Mouse (Mus musculus) embryonic facial prominence, embryonic 11.5 days (tissue): ENCODE results near the gene Krtap10-4. TPM values are rescaled to one million over a fixed set of nuclear protein-coding genes. Genes with fewer than 3 reads are reported as not detected.

Experiments
- ATAC-seq: fragments of 200-750 bp; cut with Nextera tagmentation; replicated peaks from 2 replicates; pipeline ENCODE4 v1.8.0; 2017; ENCODE audit warnings: low read depth; ENCODE audit not compliant: insufficient number of reproducible peaks, low FRiP score, low TSS enrichment
- DNase-seq: peaks from one replicate; pipeline ENCODE4 v3.0.0-alpha.2; 2015; ENCODE audit warnings: low spot score
- H3K27ac ChIP-seq: fragments of 300-500 bp; sonication (generic); replicated peaks from 2 replicates; pipeline ENCODE4 v1.5.1; 2014; ENCODE audit warnings: mild to moderate bottlenecking, low read depth, low read length, control low read depth
- H3K27me3 ChIP-seq: fragments of 300-500 bp; sonication (generic); 2 replicates; pipeline ENCODE4 v1.6.1; 2014; ENCODE audit warnings: mild to moderate bottlenecking, low read length, moderate library complexity, mixed read lengths; ENCODE audit not compliant: control insufficient read depth, insufficient read depth
- H3K36me3 ChIP-seq: fragments of 300-500 bp; sonication (generic); replicated peaks from 2 replicates; pipeline ENCODE4 v1.6.1; 2014; ENCODE audit warnings: low read depth, mild to moderate bottlenecking, low read length, moderate library complexity, mixed read lengths; ENCODE audit not compliant: control insufficient read depth, insufficient read depth
- H3K4me1 ChIP-seq: fragments of 300-500 bp; sonication (generic); 2 replicates; pipeline ENCODE4 v1.6.1; 2014; ENCODE audit warnings: low read length, mixed read lengths; ENCODE audit not compliant: control insufficient read depth, insufficient read depth
- H3K4me2 ChIP-seq: fragments of 300-500 bp; sonication (generic); 2 replicates; pipeline ENCODE4 v1.6.1; 2014; ENCODE audit warnings: low read depth, mild to moderate bottlenecking, control low read depth, low read length, moderate library complexity
- H3K4me3 ChIP-seq: fragments of 300-500 bp; sonication (generic); 2 replicates; pipeline ENCODE4 v1.5.1; 2014; ENCODE audit warnings: low read depth, low read length, control low read depth
- H3K9ac ChIP-seq: fragments of 300-500 bp; sonication (generic); replicated peaks from 2 replicates; pipeline ENCODE4 v1.6.1; 2014; ENCODE audit warnings: mild to moderate bottlenecking, control low read depth, low read length
- H3K9me3 ChIP-seq: fragments of 300-500 bp; sonication (generic); replicated peaks from 2 replicates; pipeline ENCODE4 v1.6.1; 2016; ENCODE audit warnings: mild to moderate bottlenecking, low read length, inconsistent platforms, mixed read lengths; ENCODE audit not compliant: control insufficient read depth
- WGBS: fragments of 180-500 bp; shearing (Covaris S2); extraction: QIAGEN DNeasy Blood & Tissue Kit; methylation state at CpG from one replicate; pipeline ENCODE4 v1.1.7; 2014; 5-methylcytosine and 5-hydroxymethylcytosine counted together
- polyA plus RNA-seq: library from polyadenylated mRNA; unstranded; fragments of >200 nt; fragmentation: Nextera tagmentation; extraction: Ambion mirVana; gene quantifications from 2 replicates; pipeline ENCODE4 v1.2.1, GENCODE M21; 2014

Krtap10-4 gene
- not detected in 2 replicates for polyA plus RNA-seq

DNA sequence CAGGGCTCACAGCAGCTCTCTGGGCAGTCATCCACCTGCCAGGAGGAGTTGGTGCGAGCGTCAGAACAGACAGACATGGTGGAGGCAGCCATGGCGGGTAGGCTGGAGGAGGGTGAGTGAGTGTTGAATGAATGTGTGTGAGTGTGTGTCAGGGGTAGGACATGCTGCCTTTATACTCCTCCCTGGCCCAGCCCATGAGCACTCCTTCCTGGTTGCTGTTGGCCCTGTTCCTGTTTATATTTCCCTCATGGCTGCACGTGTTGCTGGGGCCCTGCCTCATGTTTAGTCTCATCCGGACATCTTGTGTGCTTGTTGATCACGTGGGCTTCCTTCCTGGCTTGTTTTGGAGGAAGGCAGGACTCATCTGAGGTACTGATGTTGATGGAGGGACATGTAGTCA lies at the start of gene Krtap10-4:
Gene Krtap10-4, minus strand, starts transcription at position 145 of the 400 bp plus-strand sequence.
- 62% methylated on average over 6 of the region's 6 CpGs for WGBS
- no peak for ATAC-seq
- DNase-seq: no peak

GRCm38 (mm10) chr10:77869651-77870050 lies 42.8 kb upstream of the Krtap10-4 start:
- WGBS: 80% methylated on average over 7 of the region's 7 CpGs
- H3K9me3 ChIP-seq: no peaks in the 10 kb centered on the region
- DNase-seq (no peak), ATAC-seq (no peak)
- H3K27me3 ChIP-seq: no peaks in the 10 kb centered on the region
- no peak overlapping the region for H3K4me2 ChIP-seq
- no peaks in the 10 kb centered on the region for H3K36me3 ChIP-seq
- H3K27ac ChIP-seq: no peak overlapping the region
- no peak overlapping the region for H3K9ac ChIP-seq
- H3K4me1 ChIP-seq: no peaks in the 10 kb centered on the region
- no peak overlapping the region for H3K4me3 ChIP-seq

More for the DNA sequence above, at the start of gene Krtap10-4:
- Histone ChIP-seq H3K4me3 (no peak within 1 kb of the TSS), H3K27me3 (no peaks in the 10 kb centered on the region), H3K9ac (no peak within 1 kb of the TSS), H3K9me3 (no peaks in the 10 kb centered on the region), H3K4me2 (no peak within 1 kb of the TSS), H3K4me1 (no peaks in the 10 kb centered on the region), H3K27ac (no peak within 1 kb of the TSS), H3K36me3 (no peaks in the 10 kb centered on the region)

DNA sequence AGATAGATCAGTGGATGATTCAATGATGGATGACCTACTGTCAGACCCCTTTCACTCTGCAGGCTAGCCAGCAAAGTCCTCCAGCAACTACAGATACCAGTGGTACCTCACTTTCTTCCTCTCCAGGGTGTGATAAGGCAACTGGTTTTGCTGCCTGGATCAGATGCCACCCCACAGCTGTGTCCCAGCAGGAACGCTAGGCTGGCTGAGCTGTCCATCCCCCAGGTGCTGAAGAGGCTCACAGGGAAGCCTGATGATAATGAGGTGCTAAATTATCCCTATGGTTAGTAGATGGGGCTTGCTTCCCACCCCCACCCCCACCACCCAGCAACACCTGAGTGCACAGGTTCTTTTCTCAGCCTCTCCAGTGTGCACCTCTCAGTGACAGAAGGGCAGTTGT lies 40.7 kb upstream of the Krtap10-4 start:
- peak; percentile 36 for DNase-seq
- no peak overlapping the region for H3K4me2 ChIP-seq
- no peaks in the 10 kb centered on the region for H3K36me3 ChIP-seq
- no peak overlapping the region for H3K27ac ChIP-seq
- no peaks in the 10 kb centered on the region for H3K4me1 ChIP-seq
- H3K9ac ChIP-seq: no peak overlapping the region
- 17% methylated on average over 1 of the region's 1 CpGs for WGBS
- no peaks in the 10 kb centered on the region for H3K27me3 ChIP-seq
- no peak for ATAC-seq
- no peaks in the 10 kb centered on the region for H3K9me3 ChIP-seq
- no peak overlapping the region for H3K4me3 ChIP-seq

DNA sequence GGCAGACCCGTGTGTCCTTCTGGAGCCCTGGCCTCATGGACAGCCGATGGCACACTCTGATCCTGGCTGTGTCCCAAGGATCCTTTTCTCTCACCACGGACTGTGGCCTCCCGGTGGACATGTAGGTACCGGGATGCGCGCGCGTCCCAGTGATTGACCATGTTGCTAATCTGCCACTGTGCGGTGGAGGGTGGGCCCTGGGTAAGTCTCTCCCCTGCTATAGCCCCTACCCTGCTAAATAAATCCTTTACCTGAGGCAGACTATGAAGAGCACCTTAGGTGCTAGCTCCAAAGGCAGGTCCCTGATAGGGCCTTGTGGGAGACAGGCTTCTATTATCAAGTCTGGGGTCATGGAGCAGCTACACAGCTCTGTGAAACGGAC lies 37.9 kb upstream of the Krtap10-4 start:
- DNase-seq (no peak), ATAC-seq (no peak; the same call in 1 of the 2 replicates)
- H3K36me3 ChIP-seq: no peaks in the 10 kb centered on the region
- H3K9me3 ChIP-seq: no peaks in the 10 kb centered on the region
- no peak overlapping the region for H3K9ac ChIP-seq
- H3K4me3 ChIP-seq: peak overlapping the region; percentile 5; the same call in 1 of the 2 replicates
- H3K4me2 ChIP-seq: peak overlapping the region; percentile 21; the same call in 1 of the 2 replicates
- WGBS: 48% methylated on average over 11 of the region's 11 CpGs
- H3K27me3 ChIP-seq: no peaks in the 10 kb centered on the region
- H3K27ac ChIP-seq: no peak overlapping the region
- no peaks in the 10 kb centered on the region for H3K4me1 ChIP-seq

DNA sequence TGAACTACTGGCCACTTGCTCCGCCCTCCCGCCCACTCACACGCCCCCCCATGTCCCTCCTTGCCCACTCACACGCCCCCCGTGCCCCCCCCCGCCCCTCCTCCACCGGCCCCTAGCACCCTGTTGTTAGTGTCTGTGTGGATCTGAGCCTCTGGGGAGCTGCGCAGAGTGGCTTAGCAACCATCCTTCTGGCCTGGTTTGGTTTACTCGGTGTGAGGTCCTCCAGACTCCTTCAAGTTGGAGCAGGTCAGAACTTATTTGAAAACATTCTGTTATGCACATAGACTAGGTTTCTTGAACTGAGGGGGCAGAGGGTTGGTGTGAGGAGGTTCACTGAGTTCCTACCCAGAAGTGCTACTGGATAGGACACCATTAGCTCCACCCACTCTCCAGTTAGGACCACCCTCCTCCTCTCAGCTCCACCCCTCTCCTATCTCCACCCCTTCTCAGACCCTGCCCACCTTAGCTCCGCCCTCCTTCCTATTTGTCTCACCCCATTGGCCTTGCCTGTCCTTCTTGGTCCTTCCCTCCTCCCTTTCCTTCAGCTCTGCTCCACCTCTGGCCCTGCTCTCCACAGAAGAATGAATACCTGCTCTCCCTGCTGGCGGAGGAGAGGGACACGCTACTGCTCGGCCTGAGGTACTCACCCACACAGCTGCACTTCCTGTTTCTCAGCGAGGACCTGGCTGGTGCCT lies 37.3 kb upstream of the Krtap10-4 start:
- 37% methylated on average over 14 of the region's 14 CpGs for WGBS
- Histone ChIP-seq H3K4me3 (peak overlapping the region; percentile 5; the same call in 1 of the 2 replicates), H3K27me3 (no peaks in the 10 kb centered on the region), H3K9ac (no peak overlapping the region), H3K4me1 (no peaks in the 10 kb centered on the region), H3K27ac (no peak overlapping the region), H3K9me3 (no peaks in the 10 kb centered on the region), H3K36me3 (no peaks in the 10 kb centered on the region), H3K4me2 (peak overlapping the region; percentile 21; the same call in 1 of the 2 replicates)
- ATAC-seq: peak; percentile 71
- peak; percentile 61 for DNase-seq

GRCm38 (mm10) chr10:77861675-77862074 lies 34.8 kb upstream of the Krtap10-4 start, which contains the start of gene Gm3285:
Gene Gm3285, plus strand, starts transcription at chr10:77861975.
- no peaks in the 10 kb centered on the region for H3K36me3 ChIP-seq
- ATAC-seq (no peak), DNase-seq (no peak)
- no peaks in the 10 kb centered on the region for H3K9me3 ChIP-seq
- 49% methylated on average over 7 of the region's 7 CpGs for WGBS
- H3K4me2 ChIP-seq: no peak within 1 kb of the TSS
- H3K9ac ChIP-seq: no peak within 1 kb of the TSS
- no peak within 1 kb of the TSS for H3K4me3 ChIP-seq
- no peaks in the 10 kb centered on the region for H3K27me3 ChIP-seq
- no peak within 1 kb of the TSS for H3K27ac ChIP-seq
- H3K4me1 ChIP-seq: no peaks in the 10 kb centered on the region

GRCm38 (mm10) chr10:77852559-77852958 lies 25.7 kb upstream of the Krtap10-4 start, which contains the start of gene Gm10318:
Gene Gm10318, plus strand, starts transcription at chr10:77852859.
- no peak for ATAC-seq
- Histone ChIP-seq H3K27ac (no peak within 1 kb of the TSS), H3K4me1 (no peaks in the 10 kb centered on the region), H3K9ac (no peak within 1 kb of the TSS), H3K27me3 (no peaks in the 10 kb centered on the region), H3K4me3 (no peak within 1 kb of the TSS), H3K4me2 (no peak within 1 kb of the TSS), H3K36me3 (no peaks in the 10 kb centered on the region), H3K9me3 (no peaks in the 10 kb centered on the region)
- 67% methylated on average over 9 of the region's 9 CpGs for WGBS
- DNase-seq: no peak

- H3K4me1 ChIP-seq: no peaks in the 10 kb centered on the region
- no peak overlapping the region for H3K27ac ChIP-seq
- H3K9me3 ChIP-seq: no peaks in the 10 kb centered on the region
- no peaks in the 10 kb centered on the region for H3K27me3 ChIP-seq
- WGBS: 83% methylated on average over 2 of the region's 2 CpGs
- no peak overlapping the region for H3K4me2 ChIP-seq
- no peak overlapping the region for H3K4me3 ChIP-seq
- H3K9ac ChIP-seq: no peak overlapping the region
- H3K36me3 ChIP-seq: no peaks in the 10 kb centered on the region
- ATAC-seq (no peak), DNase-seq (no peak)
Measured at GRCm38 (mm10) chr10:77847538-77847937, 20.6 kb upstream of the Krtap10-4 start.
